ENCODE assay signal across 30 mouse cellular contexts in genomic region chr15:69483096-69483495, GRCm38 (mm10).
"Had no signal": no experiment of that assay in that cellular context is flagged by ENCODE, and none has a peak within 500 bp of the region (broad histone marks: within the 10 kb centered on the region; RNA-seq: fewer than 3 reads in every experiment).

No protein-coding gene starts in this region.

- ATAC-seq: liver, embryonic 12.5 days; liver, postnatal 0 days; lung, postnatal 0 days; midbrain, embryonic 13.5 days; midbrain, embryonic 15.5 days; midbrain, embryonic 16.5 days had no signal

- H3K27me3 ChIP-seq: limb, embryonic 12.5 days; limb, embryonic 13.5 days; limb, embryonic 15.5 days; liver, embryonic 12.5 days; liver, embryonic 13.5 days; liver, embryonic 15.5 days; lung, embryonic 15.5 days; megakaryocyte, embryonic 14.5 days; midbrain, embryonic 12.5 days; midbrain, embryonic 13.5 days; midbrain, embryonic 15.5 days; neural tube, embryonic 12.5 days had no signal

- H3K4me1 ChIP-seq: limb, embryonic 10.5 days; limb, embryonic 12.5 days; limb, embryonic 13.5 days; limb, embryonic 15.5 days; liver, embryonic 12.5 days; liver, embryonic 13.5 days; liver, embryonic 15.5 days; lung, embryonic 15.5 days; megakaryocyte, embryonic 14.5 days; midbrain, embryonic 15.5 days; neural tube, embryonic 12.5 days had no signal

- H3K4me3 ChIP-seq: limb, embryonic 10.5 days; limb, embryonic 12.5 days; limb, embryonic 13.5 days; limb, embryonic 15.5 days; liver, embryonic 12.5 days; liver, embryonic 13.5 days; liver, embryonic 15.5 days; lung, embryonic 15.5 days; megakaryocyte, embryonic 14.5 days; midbrain, embryonic 10.5 days; midbrain, embryonic 12.5 days; midbrain, embryonic 13.5 days; midbrain, embryonic 15.5 days; myocyte; neural tube, embryonic 12.5 days had no signal

- H3K36me3 ChIP-seq: limb, embryonic 10.5 days; limb, embryonic 12.5 days; limb, embryonic 13.5 days; limb, embryonic 15.5 days; liver, embryonic 12.5 days; liver, embryonic 13.5 days; liver, embryonic 15.5 days; lung, embryonic 15.5 days; midbrain, embryonic 10.5 days; midbrain, embryonic 12.5 days; midbrain, embryonic 13.5 days; midbrain, embryonic 15.5 days; neural tube, embryonic 12.5 days had no signal

- DNase-seq: left cerebral cortex, postnatal 4 days; liver; liver, embryonic 13.5 days; liver, postnatal 0 days; lung, adult 18-20 months; lung, adult 2 months; lung, embryonic 14.5 days; lung, postnatal 10 days; lung, postnatal 14 days; lung, postnatal 36 days; lung, postnatal 4 days; midbrain, embryonic 14.5 days had no signal

- H3K27ac ChIP-seq: limb, embryonic 10.5 days; limb, embryonic 12.5 days; limb, embryonic 13.5 days; limb, embryonic 15.5 days; liver, embryonic 12.5 days; liver, embryonic 13.5 days; liver, embryonic 14.5 days; liver, embryonic 15.5 days; lung, embryonic 15.5 days; macrophage; midbrain, embryonic 10.5 days; midbrain, embryonic 12.5 days; midbrain, embryonic 13.5 days; midbrain, embryonic 15.5 days; neural tube, embryonic 12.5 days had no signal
